Mouse (Mus musculus): ENCODE data around the gene Arhgap10.

The Arhgap10 gene

DNA sequence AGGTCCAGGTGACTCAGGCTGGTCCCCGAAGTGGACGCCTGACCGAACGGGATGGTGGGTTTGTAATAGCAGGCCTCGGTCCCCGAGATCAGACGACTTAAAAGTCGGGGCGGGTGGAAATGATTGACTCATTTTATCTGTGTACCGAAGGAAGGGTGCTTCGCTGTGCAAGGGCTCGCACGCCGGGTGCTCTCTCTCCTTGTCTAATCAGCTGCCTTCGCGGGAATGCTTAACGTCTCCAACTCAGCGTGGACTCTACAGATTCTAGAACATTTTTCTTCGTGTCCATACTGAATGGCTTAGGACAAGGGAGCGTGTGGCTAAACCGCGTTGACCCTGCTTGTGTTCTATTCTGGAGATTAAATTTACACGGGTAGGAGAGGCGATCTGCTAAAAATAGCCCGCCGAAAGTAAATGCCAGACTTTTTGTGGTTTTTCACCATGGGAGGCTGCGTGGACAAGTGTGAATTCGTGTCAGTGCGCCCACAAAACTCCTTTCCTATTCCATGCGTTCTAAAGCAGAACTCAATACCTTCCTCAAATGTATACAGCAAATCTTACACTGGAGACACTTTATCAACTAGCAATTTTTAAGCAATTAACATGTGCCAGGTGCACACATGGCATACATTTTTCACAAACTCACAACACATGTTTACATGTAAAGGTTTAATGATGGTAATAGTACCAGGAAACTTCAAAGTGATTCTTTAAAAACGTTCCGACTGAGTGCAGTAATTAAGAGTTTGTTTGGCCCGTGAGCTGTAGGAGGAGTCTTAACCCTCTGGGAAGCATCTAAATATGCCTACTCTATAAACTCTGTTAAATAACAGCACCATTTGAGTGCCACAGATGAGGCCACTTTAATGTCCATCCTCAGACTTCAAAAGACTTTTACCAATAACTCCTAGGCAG is 705 bp upstream of the Arhgap10 start:
- in situ Hi-C loops (cut with MboI) = no loop called here

GRCm38 (mm10) chr8:77516845-77517244 is 908 bp downstream of the Arhgap10 start:
- in situ Hi-C loops (cut with MboI) = no loop called here

DNA sequence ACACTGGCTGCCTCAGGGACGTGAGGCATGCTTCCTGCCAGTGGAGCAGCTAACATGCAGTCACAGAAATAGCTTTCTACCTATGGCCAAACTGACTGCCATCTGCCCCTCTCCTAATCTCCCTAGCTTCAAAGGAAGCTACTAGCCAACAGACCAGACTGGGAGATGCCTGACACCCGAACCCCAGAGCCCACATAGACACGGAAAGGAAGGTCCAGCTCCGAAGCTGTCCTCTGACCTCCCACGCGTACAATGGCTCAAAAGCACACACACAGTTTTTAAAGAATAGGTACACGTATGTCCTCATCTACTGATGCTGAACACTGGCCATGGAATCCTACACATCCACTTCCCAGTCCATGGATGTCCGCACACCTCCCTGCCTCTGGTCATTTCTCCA is 2.0 kb downstream of the Arhgap10 start:
- in situ Hi-C loops (cut with MboI) = no loop called here

DNA sequence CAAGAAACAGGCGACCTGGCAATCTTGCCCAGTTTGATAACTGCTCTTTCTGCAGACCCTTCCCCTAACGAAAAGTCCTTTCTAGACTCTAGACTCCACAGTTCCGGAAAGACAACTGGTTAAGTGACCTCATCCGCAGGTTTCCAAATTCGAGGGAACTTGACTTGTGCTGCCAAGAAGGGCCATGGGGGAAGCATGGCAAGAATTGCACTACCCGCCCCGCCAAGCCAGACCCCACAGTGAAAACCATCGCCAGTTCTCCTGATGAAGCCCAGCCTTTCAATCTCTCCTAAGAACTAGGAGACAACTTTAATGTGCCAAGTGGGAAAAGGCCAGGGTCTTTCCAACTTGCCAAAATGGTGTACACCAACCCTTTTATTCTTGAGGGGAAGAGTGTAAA is 2.6 kb downstream of the Arhgap10 start:
- in situ Hi-C loops (cut with MboI) = no loop called here

- in situ Hi-C loops (cut with MboI) = no loop called here
These were observed 5.8 kb downstream of the Arhgap10 start for GRCm38 (mm10) chr8:77511750-77512493.

DNA sequence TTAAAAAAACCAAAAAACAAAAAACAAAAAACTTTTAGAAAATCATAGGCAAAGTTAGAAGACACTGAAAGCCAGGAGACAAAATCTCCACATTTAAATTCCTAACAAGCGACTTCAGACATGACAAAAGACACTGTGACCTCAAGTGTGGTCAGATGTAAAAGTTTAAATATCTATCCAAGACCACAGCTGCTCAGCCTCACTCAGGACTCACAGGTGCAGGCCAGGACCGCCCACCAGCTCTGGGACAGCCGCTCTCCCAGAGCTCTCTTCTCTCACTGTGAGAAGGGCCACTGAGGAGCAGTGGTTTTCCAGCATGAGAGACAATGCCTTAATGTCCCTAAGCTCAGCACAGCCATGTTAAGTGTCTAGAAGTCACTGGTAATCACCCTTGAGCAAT is 7.3 kb downstream of the Arhgap10 start:
- in situ Hi-C loops (cut with MboI) = no loop called here

GRCm38 (mm10) chr8:77509044-77509443 is 8.7 kb downstream of the Arhgap10 start:
- in situ Hi-C loops (cut with MboI) = no loop called here

GRCm38 (mm10) chr8:77507510-77508035 is 10.2 kb downstream of the Arhgap10 start:
- in situ Hi-C loops (cut with MboI) = no loop called here

- in situ Hi-C loops (cut with MboI) = no loop called here
These were observed 11.2 kb downstream of the Arhgap10 start for GRCm38 (mm10) chr8:77506539-77506938.

- in situ Hi-C loops (cut with MboI) = no loop called here
These were observed 15.2 kb downstream of the Arhgap10 start for GRCm38 (mm10) chr8:77502547-77502946.

GRCm38 (mm10) chr8:77501131-77501530 is 16.6 kb downstream of the Arhgap10 start:
- in situ Hi-C loops (cut with MboI) = no loop called here

- in situ Hi-C loops (cut with MboI) = no loop called here
These were observed 17.5 kb downstream of the Arhgap10 start for GRCm38 (mm10) chr8:77500264-77500663.

GRCm38 (mm10) chr8:77497442-77497841 is 20.3 kb downstream of the Arhgap10 start:
- in situ Hi-C loops (cut with MboI) = no loop called here

DNA sequence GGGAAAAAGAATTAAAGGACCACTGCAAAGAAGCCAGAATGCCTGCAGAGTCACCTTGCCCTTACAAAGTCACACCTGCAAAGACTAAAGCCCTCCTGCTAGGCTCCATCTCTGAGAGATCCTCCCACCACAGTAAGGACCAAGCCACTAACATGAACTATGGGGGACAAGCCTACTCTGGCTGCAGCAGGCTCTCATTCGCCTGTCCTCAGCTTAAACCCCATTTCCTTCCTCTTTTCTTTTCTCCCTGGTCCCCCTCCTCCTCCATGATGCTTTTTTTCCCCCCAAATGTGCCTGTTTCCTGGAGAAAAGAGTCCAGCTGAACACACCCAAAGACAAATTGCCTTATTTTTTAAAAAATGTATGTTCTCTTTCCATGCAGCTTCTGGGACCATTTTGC is 21.5 kb downstream of the Arhgap10 start:
- in situ Hi-C loops (cut with MboI) = no loop called here

GRCm38 (mm10) chr8:77494376-77495328 is 23.1 kb downstream of the Arhgap10 start:
- in situ Hi-C loops (cut with MboI) = no loop called here

GRCm38 (mm10) chr8:77492356-77493058 is 25.2 kb downstream of the Arhgap10 start:
- in situ Hi-C loops (cut with MboI) = no loop called here

GRCm38 (mm10) chr8:77491231-77491923 is 26.4 kb downstream of the Arhgap10 start:
- in situ Hi-C loops (cut with MboI) = no loop called here

DNA sequence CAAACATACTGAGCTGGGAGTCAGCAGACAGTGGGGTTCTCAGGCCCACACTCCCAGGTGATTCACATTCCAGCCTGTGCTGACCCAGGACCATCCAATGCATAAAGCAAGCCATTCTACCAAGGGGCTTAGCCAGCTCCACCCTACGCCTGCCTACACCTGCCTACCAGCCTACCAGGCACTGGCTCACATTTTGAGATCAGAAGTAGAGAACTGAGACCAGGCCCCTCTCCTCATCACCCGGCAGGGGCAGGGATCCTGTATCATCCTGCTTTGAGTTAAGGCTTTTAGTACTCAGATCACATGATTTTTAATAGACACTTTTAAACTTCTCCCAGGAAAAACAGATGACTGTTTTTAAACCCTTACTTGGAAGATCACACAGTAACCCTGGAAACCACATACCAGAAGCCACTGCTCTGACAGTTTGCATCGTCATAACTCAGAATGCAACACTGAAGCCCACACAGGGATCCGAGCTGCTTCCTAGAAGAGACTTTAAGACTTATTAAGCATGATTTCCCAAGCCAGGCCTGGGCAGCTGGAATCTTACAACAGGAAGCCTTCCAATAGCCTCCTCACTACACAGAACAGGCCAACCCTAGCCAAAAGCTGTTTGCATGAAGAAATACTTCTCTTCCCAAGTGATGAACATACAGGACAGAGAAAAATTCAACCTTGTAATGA is 27.5 kb downstream of the Arhgap10 start:
- in situ Hi-C loops (cut with MboI) = no loop called here

DNA sequence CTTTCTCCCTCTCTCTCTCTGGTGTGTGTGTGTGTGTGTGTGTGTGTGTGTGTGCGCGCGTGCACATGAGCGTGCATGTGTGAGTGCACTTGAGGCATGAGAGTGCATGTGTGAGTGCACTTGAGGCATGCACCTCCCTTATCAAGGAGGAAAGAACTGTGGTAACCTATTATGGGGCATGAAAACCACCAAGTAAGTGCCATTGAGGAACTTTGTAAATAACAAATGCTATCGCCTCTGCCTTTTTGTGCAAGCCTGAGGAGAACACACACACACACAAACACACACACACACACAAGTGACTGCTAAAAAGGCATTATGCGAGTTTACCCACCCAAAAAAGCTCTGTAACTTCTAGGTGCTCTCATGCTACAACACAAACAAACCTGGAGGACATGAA is 28.5 kb downstream of the Arhgap10 start:
- in situ Hi-C loops (cut with MboI) = no loop called here

GRCm38 (mm10) chr8:77488215-77488606 is 29.5 kb downstream of the Arhgap10 start:
- in situ Hi-C loops (cut with MboI) = no loop called here

All from mature B cell (primary cell).